Mouse (Mus musculus): ENCODE data around the gene Cmtm1. TPM values are rescaled to one million over a fixed set of nuclear protein-coding genes. Genes with fewer than 3 reads are reported as not detected.
A peak's percentile ranks its signal among the peaks of the same experiment; 100 is the strongest.

Gene Cmtm1
- polyA plus RNA-seq, 1 experiment = not detected

DNA sequence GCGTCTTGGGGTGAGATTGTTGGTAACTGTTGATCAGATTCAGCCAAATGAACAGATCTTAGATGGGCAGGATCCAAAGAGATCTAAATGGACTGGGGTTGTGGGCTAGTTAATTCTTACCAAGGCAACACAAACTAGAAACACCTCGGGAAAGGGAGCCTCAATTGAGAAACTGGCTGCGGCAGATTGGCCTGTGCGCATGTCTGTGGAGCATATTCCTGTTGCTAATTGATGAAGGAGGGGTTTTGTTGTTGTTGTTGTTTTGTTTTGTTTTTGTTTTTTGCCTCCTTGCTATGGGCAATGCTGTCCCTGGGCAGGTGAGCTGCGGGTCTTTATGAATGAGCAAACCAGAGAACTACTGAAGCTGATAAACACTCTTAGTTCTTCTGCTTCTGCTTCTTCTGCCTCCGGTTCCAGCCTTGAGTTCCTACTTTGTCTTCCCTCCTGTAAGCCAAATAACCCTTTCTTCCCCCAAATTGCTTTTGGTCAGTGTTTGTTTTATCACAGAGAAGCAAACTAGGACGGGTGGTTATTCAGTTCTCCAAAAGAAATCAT, 60.4 kb downstream of the Cmtm1 start:
- WGBS = 83% methylated on average over 7 of the region's 7 CpGs
- Histone ChIP-seq H3K27ac (ENCODE audit: insufficient read depth, low read depth, low read length) (no peak overlapping the region), H3K4me3 (ENCODE audit: low read depth, low read length) (no peak overlapping the region), H3K4me1 (ENCODE audit: control insufficient read depth, insufficient read depth, insufficient read length, low read length) (peaks cover 2% of the 10 kb centered on the region), H3K27me3 (ENCODE audit: control insufficient read depth, insufficient read depth, low read length) (0 out of 2 replicates have a peak, but pooled peaks cover 2% of the 10 kb centered on the region), H3K36me3 (ENCODE audit: control insufficient read depth, insufficient read depth, low read length) (no peaks in the 10 kb centered on the region)
- TF ChIP-seq CTCF (IDR thresholded peaks at IDR 0.05; ENCODE audit: extremely low read depth, insufficient read length, insufficient replicate concordance, low read depth, low read length) (no peak), POLR2A (IDR thresholded peaks at IDR 0.05; ENCODE audit: low read depth, low read length) (no peak)

- peaks cover 2% of the 10 kb centered on the region for H3K4me1 ChIP-seq (ENCODE audit: control insufficient read depth, insufficient read depth, insufficient read length, low read length)
- TF ChIP-seq CTCF (IDR thresholded peaks at IDR 0.05; ENCODE audit: extremely low read depth, insufficient read length, insufficient replicate concordance, low read depth, low read length) (no peak), POLR2A (IDR thresholded peaks at IDR 0.05; ENCODE audit: low read depth, low read length) (peak; percentile 83)
- WGBS = 1% methylated on average over 28 of the region's 28 CpGs
- no peaks in the 10 kb centered on the region for H3K36me3 ChIP-seq (ENCODE audit: control insufficient read depth, insufficient read depth, low read length)
- 0 out of 2 replicates have a peak, but pooled peaks cover 2% of the 10 kb centered on the region for H3K27me3 ChIP-seq (ENCODE audit: control insufficient read depth, insufficient read depth, low read length)
- peak within 1 kb of the TSS; percentile 94 for H3K4me3 ChIP-seq (ENCODE audit: low read depth, low read length)
- H3K27ac ChIP-seq (ENCODE audit: insufficient read depth, low read depth, low read length) = peak within 1 kb of the TSS; percentile 66
Measured at GRCm38 (mm10) chr8:104248276-104248675, 61.7 kb downstream of the Cmtm1 start, which contains the start of gene Tk2. TSS of gene Tk2 (minus strand) at chr8:104248558.

DNA sequence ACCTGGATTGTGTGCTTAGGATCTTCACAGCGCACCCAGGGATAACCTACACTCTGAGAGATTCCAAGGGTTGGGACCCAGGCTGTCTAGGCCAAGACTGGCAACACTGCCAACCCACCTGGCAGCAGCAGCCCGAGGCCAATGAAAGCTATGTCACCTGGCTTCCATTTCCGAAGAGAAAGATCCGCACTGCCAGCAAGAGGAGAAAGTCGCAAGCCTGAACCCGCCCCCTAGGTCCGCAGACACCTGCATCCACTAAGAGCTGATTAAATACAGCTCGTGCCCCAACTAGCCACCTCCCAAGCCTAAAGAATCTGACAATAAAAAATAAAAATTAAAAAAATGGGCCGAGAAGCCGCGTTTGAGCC, 62.1 kb downstream of the Cmtm1 start:
- Histone ChIP-seq H3K27ac (ENCODE audit: insufficient read depth, low read depth, low read length) (peak overlapping the region; percentile 53), H3K36me3 (ENCODE audit: control insufficient read depth, insufficient read depth, low read length) (no peaks in the 10 kb centered on the region), H3K4me3 (ENCODE audit: low read depth, low read length) (peak overlapping the region; percentile 94), H3K27me3 (ENCODE audit: control insufficient read depth, insufficient read depth, low read length) (peaks cover 3% of the 10 kb centered on the region; the same call in 1 of the 2 replicates), H3K4me1 (ENCODE audit: control insufficient read depth, insufficient read depth, insufficient read length, low read length) (peaks cover 2% of the 10 kb centered on the region)
- 1% methylated on average over 11 of the region's 11 CpGs for WGBS
- TF ChIP-seq CTCF (IDR thresholded peaks at IDR 0.05; ENCODE audit: extremely low read depth, insufficient read length, insufficient replicate concordance, low read depth, low read length) = no peak
- no peak for TF ChIP-seq POLR2A (IDR thresholded peaks at IDR 0.05; ENCODE audit: low read depth, low read length)

GRCm38 (mm10) chr8:104247054-104247907, 62.7 kb downstream of the Cmtm1 start:
- peak overlapping the region; percentile 66 for H3K27ac ChIP-seq (ENCODE audit: insufficient read depth, low read depth, low read length)
- no peaks in the 10 kb centered on the region for H3K36me3 ChIP-seq (ENCODE audit: control insufficient read depth, insufficient read depth, low read length)
- TF ChIP-seq CTCF (IDR thresholded peaks at IDR 0.05; ENCODE audit: extremely low read depth, insufficient read length, insufficient replicate concordance, low read depth, low read length) (no peak), POLR2A (IDR thresholded peaks at IDR 0.05; ENCODE audit: low read depth, low read length) (no peak)
- peaks cover 2% of the 10 kb centered on the region for H3K4me1 ChIP-seq (ENCODE audit: control insufficient read depth, insufficient read depth, insufficient read length, low read length)
- peak overlapping the region; percentile 94 for H3K4me3 ChIP-seq (ENCODE audit: low read depth, low read length)
- WGBS = 54% methylated on average over 22 of the region's 22 CpGs
- peaks cover 7% of the 10 kb centered on the region; the same call in 1 of the 2 replicates for H3K27me3 ChIP-seq (ENCODE audit: control insufficient read depth, insufficient read depth, low read length)

DNA sequence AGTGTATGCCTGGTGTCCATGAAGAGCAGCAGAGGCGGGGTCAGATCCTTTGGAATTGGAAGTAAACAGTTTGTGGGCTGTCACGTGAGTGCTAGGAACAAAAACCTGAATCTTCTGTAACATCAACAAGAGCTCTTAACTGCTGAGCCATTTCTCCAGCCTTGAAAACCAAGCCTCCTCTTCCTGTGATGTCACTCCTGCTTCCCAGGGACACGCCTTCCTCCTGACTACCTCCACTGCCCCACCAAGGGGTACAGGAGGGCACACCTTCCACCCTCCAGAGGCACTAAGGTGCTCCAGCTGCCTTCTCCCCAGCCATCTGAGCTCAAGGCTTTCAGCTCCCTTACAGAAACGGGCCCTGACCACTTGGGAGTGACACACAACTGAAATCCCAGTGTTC, 63.3 kb downstream of the Cmtm1 start:
- H3K36me3 ChIP-seq (ENCODE audit: control insufficient read depth, insufficient read depth, low read length) = no peaks in the 10 kb centered on the region
- H3K4me1 ChIP-seq (ENCODE audit: control insufficient read depth, insufficient read depth, insufficient read length, low read length) = peaks cover 2% of the 10 kb centered on the region
- peak overlapping the region; percentile 42 for H3K27ac ChIP-seq (ENCODE audit: insufficient read depth, low read depth, low read length)
- no peak overlapping the region for H3K4me3 ChIP-seq (ENCODE audit: low read depth, low read length)
- 78% methylated on average over 4 of the region's 4 CpGs for WGBS
- peaks cover 7% of the 10 kb centered on the region; the same call in 1 of the 2 replicates for H3K27me3 ChIP-seq (ENCODE audit: control insufficient read depth, insufficient read depth, low read length)
- TF ChIP-seq POLR2A (IDR thresholded peaks at IDR 0.05; ENCODE audit: low read depth, low read length) (no peak), CTCF (IDR thresholded peaks at IDR 0.05; ENCODE audit: extremely low read depth, insufficient read length, insufficient replicate concordance, low read depth, low read length) (no peak)

Other genes starting within 250 kb of the Cmtm1 start
- gene Cdh5, start 208.5 kb downstream of the Cmtm1 start, polyA plus RNA-seq (2012; rRNA removed) = 6.5 and 13.2 TPM in 2 replicates
- gene Bean1, start 139.7 kb downstream of the Cmtm1 start, polyA plus RNA-seq (2012; rRNA removed) = 3.0 and 7.4 TPM in 2 replicates
- 5.3 and 5.6 TPM in 2 replicates for gene Tk2, start 61.6 kb downstream of the Cmtm1 start, polyA plus RNA-seq (2012; rRNA removed)
- gene Cklf, start 59.3 kb downstream of the Cmtm1 start, polyA plus RNA-seq (2012; rRNA removed) = 0.94 and 1.0 TPM in 2 replicates
- gene Cmtm2a, start 17.0 kb downstream of the Cmtm1 start, polyA plus RNA-seq (2012; rRNA removed) = not detected in 2 replicates
- gene Gm45711, start 64 bp downstream of the Cmtm1 start, polyA plus RNA-seq (2012; rRNA removed) = not detected in 2 replicates
- not detected in 2 replicates for gene Gm11020, start 11.4 kb upstream of the Cmtm1 start, polyA plus RNA-seq (2012; rRNA removed)
- not detected in 2 replicates for gene Cmtm2b, start 12.1 kb upstream of the Cmtm1 start, polyA plus RNA-seq (2012; rRNA removed)
- gene Cmtm3, start 29.3 kb upstream of the Cmtm1 start, polyA plus RNA-seq (2012; rRNA removed) = 21.3 and 23.8 TPM in 2 replicates
- gene Cmtm4, start 85.7 kb upstream of the Cmtm1 start, polyA plus RNA-seq (2012; rRNA removed) = 13.0 and 25.6 TPM in 2 replicates
- gene Dync1li2, start 132.9 kb upstream of the Cmtm1 start, polyA plus RNA-seq (2012; rRNA removed) = 3.9 and 4.4 TPM in 2 replicates
- gene Terb1, start 199.8 kb upstream of the Cmtm1 start, polyA plus RNA-seq (2012; rRNA removed) = 0.06 TPM in 1 of 2 replicates, not detected in the other
- 1.4 and 3.0 TPM in 2 replicates for gene Nae1, start 224.5 kb upstream of the Cmtm1 start, polyA plus RNA-seq (2012; rRNA removed)
- 0.98 and 2.1 TPM in 2 replicates for gene Car7, start 224.5 kb upstream of the Cmtm1 start, polyA plus RNA-seq (2012; rRNA removed)

All from small intestine, adult 2 months (tissue).